Mouse (Mus musculus) gastrocnemius, adult 18-20 months (tissue): ENCODE results near the gene Zfhx3. TPM values are rescaled to one million over a fixed set of nuclear protein-coding genes. Genes with fewer than 3 reads are reported as not detected.

Experiments
- DNase-seq: peaks from one replicate; pipeline ENCODE4 v3.0.0; 2021; ENCODE audit warnings: low spot score
- total RNA-seq, 2 experiments: library from RNA; stranded (reverse); gene quantifications; 2 replicates each; pipeline ENCODE4 v1.2.3; 2021

The Zfhx3 gene
- total RNA-seq, 2 experiments from 2014 or later: 16.8 to 19.0 TPM

DNA sequence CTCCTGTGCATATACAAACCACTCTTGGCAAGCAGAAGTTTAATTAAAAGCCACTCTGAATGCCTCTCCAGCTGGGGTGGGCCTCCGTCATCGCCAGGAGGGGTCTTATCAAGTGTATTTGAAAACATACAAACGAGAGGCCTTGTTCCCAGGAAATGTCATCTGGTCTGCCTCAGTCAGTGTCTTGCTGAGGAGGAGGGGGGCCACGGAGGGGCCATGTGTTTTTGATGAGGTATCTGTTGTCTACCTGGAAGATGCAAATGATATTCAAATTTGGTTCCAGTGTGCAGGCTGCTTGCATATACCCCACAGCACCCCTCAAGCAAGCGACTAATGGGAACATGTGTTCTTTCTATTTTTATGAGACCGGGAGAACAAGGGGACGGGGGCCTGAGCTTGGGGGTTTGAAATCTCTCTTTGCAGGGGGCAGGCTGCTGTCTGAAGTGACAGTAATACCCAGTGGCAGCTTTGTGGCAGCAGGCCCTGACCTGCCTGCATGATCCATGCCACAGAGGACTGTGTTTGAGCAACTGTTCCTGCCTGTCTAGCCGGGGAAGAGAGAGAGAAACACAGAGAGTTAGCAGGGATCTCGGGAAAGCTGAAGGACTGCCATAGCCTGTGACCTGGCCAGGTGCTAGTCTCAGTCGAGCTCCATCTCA lies 412.8 kb downstream of the Zfhx3 start:
- no peak for DNase-seq

DNA sequence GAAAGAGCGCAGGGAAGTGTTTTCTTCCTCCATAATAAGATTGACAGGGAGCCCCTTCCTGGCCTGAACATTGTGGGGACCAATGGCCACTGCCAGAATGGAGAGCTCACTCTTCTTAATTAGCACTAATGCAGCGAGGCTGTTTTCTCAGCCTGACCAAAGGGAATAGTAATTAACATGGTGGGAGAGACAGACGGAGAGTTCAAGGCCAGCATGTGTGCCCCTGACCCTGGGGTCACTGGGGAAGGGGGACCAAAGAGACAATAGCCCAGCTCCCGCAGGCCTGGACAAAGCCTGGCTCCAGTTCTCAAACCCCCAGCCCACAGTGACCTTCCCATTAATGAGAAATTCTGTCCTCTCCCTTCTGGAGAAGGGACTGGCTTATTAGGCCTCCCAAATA lies 419.0 kb downstream of the Zfhx3 start:
- DNase-seq: no peak

DNA sequence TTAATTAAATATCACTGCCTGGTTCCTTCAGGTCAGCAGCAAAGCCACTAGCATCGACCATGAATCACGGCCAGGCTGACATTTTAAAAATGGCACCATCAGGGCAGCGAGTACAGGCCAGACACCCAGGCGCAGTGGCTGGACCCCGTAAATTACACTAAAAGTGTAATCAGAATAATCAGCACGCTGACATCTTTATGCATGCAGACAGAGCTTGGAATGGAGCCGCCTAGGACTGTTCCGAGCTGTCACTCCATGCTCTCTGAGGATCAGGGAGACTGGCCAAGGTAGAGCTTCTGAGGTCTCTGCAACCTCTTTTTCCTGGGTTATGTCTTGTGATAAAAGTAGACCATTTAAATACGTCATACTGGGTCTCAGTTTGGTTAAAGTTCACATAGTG lies 420.0 kb downstream of the Zfhx3 start:
- DNase-seq: no peak

DNA sequence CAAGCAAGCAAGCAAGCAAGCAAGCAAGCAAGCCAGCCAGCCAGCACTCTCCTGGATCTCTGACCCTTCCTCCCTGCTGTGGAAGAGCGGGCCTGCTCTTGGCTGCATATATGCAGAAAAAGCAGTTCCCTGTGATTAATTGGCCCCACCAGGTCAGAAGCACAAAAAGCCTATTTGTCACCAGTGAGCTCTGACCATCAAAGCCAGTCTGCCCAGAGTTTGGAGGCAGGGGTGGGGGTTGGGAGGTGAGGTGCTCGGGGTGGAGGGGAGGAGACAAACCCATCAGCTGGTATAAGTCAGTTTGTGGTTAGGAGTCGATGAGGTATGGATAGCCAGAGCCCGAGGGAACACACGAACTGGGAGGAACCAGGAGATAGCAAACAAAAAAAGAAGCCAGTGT lies 421.0 kb downstream of the Zfhx3 start:
- no peak for DNase-seq

DNA sequence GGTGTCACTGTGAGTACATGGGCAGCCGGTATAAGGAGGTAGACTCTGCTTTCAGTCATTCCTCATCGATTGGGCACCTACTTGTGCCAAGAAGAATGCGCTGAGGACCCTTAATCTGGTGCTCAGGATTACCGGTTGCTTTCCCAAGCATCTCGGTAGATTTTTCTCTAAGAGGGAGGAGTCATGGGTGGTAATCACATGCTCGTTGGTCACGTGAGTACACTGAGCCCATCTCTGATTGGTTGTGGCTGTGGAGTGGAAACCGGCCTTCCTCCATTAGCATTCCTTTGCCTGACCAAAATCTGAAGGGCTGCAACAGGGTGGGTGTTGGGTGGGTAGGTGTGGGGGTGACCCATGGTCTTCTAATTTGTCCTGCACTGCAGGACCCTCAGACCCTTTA lies 421.4 kb downstream of the Zfhx3 start:
- DNase-seq: no peak

DNA sequence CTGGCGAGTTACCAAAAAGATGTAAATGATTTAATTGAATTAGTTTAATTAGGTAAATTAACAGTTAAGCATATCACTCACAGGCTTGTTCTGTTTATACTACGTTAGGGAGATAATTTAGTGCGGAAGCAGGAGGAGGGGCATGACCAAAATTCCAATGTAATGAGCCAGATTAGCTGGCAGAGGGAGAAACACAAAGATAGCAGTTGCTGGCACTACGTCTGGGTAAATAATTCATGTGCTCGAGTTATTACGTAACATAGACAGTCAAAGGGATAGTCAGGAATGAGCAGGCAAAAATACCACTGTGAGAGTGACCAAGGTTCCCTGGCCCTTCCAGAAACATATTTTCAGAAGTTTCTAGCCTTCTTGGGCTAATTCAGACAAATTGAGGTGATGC lies 426.6 kb downstream of the Zfhx3 start:
- peak; percentile 4 for DNase-seq

DNA sequence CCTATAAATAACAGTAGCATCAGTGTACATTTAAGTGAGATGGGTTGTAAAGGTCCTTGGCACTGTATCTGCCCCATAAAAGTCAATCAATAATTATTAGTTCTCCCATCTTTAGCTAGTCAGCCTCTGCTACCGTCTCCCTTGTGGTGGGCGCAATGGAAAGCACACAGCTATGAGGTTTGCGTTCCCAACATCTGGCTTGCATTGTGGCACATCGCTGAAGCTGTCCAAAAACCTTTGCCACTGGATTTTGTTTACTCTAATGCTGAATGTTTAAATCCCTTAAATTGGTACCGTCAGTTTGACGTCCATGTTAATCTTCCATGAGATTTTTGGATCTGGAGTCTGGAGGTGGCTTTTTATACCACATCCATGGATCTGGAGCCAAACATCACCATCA lies 428.3 kb downstream of the Zfhx3 start:
- DNase-seq: no peak

DNA sequence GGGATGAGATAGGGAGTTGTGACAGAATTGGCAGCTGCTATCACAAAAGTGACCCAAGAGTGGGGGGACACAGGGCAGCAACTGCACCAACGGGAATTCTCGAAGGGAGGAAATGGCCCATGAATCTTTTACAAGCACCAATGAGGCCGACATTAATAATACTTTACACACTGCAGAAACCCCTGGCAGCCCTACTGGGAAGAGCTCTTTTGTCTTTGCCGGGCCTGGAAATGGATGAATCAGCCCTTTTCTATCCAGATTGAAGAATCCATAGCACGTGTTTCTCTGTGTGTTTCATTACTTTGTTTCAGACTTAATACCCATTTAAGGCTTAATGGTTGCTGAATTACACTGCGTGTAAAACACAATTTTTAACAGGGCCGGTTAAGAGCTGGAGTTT lies 430.6 kb downstream of the Zfhx3 start:
- no peak for DNase-seq

DNA sequence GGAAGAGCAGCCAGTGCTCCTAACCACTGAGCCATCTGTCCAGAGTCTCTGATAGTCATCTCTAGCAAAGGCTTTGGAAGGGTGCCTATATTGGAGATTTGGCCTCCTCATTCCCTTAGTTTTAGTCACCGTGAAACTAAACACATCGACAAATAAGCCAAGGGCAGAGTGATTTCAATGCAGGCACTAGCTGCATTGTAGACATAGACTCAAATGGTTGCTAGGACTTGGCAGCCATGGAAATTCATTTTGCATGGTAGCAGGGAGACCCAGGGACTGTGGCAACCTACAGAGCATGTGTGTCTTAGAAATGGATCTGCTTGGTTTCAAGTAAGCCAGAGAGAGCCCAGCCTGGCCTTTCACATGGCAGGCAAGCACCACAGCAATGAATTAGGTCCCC lies 435.6 kb downstream of the Zfhx3 start:
- DNase-seq: no peak

DNA sequence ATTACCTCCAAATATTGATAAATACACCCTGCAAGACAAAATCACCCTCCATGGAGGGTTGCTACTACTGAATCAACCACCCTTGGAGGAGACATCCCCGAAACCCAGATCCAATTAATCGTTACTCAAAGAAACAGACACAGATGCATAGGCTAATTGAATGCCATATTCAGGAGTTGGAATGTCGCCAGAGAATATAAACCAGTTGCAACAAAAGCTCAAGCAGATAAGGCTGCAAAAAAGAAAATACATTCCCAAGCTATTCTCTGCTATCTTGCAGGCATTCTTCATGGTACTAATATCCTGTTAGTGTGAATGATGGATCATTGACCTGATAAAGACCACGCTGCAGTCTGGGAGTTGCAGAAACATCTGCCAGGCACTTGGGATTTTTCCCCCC lies 440.7 kb downstream of the Zfhx3 start:
- DNase-seq: no peak

DNA sequence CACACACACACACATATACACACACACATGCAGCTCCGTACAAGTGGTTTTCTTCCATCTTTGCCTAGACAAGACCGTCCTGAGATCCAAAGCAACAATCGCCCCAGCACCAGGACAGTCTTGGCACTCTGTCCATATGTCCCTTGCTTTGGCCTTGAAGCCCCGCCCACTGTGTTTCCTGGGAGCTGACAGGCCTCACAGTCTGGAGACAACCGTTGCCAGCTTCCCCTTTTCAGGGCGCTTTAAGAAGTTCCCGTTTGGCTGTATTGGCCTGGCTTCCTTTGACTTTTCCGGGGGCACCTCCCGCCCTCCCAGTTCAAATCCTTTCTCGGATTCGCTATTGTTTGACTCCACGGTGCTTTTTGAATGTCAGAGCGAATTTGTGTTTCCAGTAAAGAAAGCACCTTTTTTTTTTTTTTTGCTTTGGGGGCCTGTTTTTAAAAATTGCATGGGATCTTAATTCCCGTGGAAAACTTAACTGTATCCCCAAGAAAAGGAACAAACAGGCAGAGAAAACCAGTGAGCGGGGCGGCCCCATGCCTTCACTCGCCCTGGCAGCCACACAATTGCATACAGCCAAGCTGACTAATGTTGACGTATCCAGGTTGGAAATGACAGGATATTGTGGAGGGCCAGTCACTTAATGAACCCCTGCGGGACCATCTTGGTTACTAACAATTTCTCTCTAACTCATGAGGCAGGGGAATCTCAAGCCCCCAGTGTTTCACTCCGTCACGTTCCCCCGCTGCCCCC lies 444.9 kb downstream of the Zfhx3 start:
- peak; percentile 18 for DNase-seq

DNA sequence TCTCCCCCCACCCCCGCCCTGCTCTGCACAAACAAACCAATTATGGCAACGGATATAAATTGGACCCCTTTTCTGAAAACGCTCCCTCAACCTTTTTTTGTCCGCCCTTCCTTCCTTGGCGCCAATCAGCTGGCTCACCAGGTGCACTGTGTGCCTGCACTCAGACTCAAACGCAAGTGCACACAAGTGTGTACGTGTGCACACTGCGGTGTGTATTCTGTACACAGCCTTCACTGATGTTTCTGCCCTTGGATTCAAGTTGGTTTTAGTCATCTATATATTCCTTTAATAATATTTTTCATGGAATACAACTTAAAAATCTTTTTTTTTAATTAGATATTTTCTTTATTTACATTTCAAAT lies 445.4 kb downstream of the Zfhx3 start:
- no peak for DNase-seq

DNA sequence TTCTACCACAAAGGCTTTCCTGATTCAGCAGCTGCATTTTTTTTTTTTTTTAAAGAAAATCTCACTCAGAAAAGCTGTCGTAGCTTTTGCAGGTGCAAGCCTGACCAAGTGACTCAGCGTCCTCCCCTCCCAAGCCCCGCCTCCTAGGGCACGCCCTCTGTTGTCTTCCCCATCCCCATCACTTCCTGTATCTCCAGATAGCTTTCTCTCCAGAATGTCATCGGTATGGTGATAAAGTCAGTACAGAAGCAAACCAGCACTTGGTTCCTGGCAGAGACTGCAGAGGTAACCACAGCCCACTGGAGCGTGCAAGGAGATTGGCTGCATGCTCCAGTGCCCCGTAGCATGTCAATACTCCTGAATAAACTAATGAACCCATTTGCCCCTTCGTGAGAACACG lies 450.5 kb downstream of the Zfhx3 start:
- DNase-seq: no peak

DNA sequence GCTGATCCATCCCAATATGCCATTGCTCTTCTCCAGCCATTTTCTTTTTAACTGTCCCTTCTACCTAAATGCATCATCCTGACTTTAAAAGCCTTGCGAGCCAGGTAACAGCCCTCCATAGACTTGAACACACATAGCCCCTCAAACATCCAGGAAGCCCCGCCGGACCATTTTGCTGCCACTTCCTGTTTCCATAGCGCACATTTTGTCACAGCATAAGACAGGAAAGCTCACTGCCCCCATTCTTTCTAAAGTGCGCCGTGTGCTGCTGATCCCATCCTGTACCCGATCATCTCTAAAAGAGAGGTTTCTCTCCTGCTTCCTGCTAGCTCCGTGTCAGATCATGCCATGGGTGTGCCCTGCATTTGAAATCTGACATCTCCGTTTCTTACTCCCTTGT lies 459.7 kb downstream of the Zfhx3 start:
- DNase-seq: no peak

DNA sequence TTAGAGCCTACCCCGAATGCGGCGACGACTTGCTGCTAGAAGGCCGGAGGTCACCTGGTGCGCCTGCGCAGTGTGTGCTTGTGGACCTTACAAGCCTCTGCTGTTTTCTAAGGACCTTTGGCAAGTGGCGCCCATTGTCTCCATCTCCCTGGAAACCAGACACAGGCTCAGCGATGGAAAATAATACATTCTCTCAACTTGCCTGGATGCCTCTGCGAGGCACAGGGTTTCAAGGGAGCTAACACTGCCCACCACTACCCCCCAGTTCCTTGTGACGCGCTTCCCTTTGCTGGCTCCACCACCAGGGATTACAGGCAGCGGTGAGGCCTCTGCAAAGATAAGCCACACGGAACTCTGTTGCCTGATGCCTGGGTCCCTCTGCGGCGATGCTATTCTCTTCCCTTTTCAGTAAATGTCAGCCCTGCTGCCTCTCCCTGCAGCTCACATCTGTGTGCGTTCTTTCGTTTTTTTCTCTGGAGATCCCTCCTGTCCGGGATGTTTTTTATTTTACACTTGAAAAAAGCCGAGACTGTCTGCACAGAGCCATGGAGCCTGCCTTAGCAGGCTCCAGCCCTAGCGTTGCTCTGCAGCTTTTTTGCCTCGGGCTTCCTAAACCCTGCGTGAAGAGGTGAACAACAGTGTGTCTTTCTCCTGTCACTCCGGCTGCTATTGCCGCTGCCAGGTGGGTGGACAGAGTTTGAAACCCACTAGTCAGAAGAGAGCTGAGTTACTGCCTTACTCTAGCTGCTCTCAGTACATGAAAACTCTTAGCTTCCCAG lies 464.5 kb downstream of the Zfhx3 start:
- DNase-seq: no peak

DNA sequence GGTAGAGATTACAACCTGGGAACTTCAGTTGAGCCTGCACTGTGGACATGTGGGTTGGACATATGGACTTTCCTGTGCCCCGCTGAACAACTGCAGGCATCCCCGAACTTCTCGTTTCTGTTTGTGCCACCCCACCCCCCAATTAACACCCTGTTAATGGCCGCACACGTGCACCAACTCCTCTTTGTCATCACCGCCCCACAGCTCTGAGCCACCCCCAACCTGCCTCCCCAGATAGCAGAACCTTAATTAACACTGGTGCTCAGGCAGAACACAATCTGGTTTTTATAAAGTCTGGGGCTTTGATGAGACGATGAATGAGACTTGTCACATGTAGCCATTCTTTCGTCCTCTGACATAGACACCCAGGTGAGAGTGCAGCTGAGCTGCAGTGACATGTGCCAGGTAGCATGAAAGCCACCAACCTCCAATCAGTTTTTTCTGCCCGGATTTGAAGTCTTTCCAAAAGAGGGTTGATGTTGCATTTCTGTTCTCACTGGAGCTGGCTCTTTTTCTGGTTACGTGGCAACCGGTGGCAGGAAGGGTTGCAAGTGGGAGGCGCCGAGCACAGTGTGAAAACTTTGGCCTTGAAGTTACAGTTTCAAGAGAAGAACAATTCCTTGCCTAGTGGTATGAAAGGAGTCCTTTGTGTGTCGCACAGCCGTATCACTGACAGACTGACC lies 476.9 kb downstream of the Zfhx3 start:
- DNase-seq: no peak

DNA sequence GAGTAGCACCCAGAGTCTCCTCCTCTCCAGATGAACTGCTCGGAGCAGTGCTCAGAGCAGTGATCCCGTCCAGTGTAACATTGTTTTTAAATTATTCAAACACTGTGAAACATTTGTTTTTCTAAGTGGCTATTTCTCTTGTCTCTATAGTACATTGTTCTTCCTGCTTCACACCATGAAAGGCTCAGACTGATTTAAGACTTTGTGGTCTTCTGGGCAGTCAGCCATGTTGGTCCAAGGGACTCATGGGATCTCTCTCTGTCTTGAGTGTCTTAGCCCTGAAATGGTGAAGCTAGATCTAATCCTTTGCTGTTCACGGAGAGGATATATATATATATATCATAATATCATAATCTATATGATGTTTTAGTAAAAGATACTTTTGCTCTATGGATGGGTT lies 480.1 kb downstream of the Zfhx3 start:
- DNase-seq: no peak

DNA sequence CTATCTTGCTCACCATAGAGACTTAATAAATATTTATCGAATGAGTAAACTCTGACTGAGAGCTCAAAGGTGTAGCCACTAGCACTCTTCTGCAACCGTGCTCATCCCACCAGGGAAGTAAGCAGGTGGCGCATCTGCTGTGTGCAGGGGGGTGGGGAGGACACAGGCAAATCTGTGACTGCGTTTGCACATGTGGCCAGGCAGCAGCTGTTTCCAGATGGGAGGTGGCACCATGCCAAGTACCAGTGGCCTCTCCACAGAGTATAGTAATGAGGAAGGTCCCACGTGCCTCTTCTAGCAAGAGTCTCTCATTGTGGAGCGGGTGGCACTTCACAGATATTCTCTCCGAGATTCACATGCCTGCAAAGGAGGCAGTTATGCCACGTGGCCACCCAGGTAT lies 481.9 kb downstream of the Zfhx3 start:
- no peak for DNase-seq

DNA sequence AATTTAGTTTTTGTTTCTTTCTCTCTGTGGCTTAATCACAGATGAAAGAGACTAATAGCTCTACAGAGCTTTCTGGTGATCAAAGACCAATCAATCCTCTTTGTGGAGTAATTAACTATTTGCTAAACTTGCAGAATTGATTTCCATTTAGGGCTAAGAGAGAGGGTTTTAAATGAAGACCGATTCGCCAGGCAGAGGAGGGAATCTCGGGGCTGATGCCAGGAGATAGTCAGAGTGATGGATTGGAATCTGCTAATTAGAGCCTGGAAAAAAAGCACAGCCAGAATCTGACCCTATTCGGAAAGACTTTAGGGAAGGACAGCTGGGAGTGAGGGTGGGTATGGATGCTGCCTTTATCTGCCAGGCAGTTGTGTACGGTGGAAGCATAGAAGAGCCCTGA lies 490.9 kb downstream of the Zfhx3 start:
- no peak for DNase-seq

DNA sequence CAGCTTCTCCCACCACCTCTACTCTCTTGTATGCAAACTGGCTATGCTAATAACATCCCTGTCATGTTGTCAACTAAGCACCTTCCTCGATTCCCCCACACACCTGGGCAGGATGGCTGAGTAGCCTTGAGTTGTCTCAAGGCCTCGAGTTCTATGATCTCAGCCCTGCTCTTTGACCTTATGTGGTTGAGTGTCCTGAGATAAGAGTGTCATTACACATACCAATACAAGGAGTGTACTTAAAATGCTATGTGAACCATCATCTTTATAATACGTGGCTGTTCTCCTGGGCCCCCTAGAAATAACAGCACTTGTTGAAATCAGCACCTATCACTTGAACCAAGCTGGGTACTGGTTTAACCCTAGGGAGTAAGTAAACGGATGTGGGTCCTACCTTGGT lies 492.1 kb downstream of the Zfhx3 start:
- DNase-seq: no peak

DNA sequence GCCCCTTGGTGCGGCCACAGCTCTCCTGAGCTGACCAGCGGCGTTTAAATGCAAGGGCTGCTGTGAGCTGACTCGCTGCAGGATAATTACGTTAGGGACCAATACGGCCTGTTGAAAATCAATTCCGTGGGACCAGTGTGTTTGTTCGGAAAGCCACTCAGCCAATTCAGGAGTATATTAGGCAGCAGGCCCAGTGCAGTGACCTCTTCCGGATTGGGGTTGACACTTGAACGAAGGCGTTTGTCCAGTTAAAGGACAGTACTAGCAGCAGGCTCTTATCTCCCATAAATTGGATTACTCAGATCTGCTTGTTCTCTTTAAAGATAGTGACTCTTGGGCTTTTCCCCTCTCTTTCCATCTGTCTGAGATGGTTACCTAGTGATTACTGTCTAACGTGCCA lies 493.9 kb downstream of the Zfhx3 start:
- no peak for DNase-seq

DNA sequence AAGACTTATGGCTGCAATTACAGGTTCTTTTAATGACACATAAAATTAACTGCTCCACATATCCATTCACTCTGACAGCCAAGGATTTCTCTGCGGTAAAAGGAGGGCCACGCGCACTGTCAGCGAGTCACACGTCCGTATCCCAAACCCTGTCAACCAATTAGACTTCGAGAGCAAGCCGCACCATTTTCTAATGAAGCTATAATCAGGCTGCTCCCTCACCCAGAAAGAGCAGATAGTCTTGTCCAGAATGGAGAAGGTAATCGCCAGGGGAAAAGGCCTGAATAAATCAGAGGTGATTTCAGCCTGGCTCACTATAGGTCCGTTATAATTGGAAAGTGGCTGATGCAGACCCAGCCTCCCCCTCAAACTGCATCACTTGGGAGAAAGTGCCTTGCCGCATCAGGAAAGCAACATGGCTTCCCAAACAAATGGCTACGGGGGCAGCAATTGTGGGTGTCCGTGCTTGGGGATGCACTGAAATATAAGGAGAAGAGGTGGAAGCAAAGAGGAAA lies 494.9 kb downstream of the Zfhx3 start:
- DNase-seq: no peak
